Mouse (Mus musculus) kidney, adult 8-10 months (tissue): ENCODE results near the gene Tcp11.
A peak's percentile ranks its signal among the peaks of the same experiment; 100 is the strongest.

Source experiments
- DNase-seq, 2 experiments: peaks; one replicate each; pipeline ENCODE4 v3.0.0; 2022

The Tcp11 gene

DNA sequence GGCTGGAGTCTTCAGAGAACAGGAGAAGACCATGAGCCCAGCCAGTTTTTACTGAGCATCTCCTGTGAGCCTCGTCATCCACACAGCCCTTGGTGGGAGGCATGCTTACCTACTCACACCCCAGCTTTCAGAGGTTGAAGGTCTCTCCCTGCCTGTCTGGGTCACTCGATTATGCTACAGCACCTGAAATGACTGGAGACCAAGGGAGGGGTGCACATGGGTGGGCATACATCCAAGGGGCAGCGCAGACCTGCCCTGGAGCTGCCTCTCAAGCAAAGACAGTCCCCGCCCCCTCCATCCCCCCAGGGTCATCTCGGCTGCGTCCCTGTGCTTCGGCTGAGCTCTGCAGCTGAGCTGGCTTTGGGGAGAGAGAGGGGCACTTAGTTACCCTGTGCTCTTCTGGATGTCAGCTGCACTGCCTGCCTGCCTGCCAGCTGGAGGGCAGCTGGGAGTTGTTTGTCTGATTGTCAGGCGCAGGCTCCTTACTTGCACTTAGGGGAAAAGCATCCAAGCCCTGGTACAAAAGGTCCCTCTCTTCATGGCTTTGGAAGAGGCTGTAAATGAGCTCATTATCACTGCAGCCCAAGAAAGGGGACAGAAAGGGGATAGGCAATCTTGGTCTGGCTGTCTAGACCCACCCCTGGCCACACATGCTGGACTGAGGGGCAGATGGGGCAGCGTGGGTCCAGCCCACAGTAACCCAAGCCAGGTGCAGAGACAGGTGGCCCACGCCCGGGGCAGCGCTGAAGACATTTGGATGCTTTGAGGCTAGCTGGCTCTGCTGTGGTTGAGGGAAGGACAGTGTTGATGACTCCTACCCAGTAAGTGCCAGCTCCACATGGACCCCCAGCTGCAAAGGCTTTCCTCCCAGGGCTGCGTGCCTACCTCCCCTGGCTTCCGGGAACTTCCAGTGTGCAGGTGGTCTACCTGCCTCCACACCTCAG lies 43.4 kb downstream of the Tcp11 start:
- no peak for DNase-seq

DNA sequence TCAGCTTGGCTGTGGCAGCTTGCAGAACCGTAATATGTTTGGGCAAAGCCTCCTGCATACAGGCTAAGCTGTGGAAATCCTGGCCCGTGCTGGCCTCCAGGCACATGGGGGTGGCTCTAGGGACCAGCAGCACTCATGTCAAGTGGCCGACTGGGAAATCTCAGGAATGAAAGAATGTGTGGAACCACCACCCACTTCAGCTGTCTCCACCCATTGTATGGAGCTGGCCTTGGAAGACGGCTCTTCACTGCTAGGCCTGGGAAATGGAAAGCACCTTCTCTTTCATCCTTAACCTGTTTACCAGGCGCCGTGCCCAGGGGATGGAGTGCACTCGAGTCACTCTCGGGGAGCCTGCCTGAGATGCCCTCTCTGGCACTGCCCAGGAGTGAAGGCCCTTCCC lies 45.5 kb downstream of the Tcp11 start:
- DNase-seq: no peak

DNA sequence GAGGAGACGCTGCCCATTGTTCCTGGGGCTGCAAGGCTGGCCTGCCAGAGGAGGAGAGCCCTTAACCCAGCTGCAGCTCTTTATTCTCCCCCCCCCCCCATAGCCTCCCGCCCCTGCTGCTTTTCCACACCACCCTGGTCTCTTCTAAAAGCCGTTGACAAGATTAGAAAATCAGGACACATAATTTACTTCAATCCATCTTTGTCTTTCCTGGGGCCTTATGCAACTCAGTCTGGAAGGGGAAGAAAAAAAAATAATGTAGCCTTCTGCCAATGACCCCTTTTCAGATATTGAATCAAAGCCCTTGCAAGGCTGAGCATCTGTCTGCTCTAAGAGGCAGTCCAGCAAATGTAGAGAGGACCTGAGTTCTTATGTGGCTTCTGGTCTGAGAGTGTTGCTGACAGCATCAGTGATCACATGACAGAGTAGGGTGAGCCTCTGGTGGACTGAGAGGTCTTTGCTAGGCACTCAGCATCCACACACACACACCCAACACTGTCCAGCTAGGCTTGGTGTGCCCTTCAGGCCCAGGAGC lies 47.3 kb downstream of the Tcp11 start:
- no peak for DNase-seq

GRCm38 (mm10) chr17:28032219-28032618 lies 48.2 kb downstream of the Tcp11 start:
- DNase-seq: no peak

DNA sequence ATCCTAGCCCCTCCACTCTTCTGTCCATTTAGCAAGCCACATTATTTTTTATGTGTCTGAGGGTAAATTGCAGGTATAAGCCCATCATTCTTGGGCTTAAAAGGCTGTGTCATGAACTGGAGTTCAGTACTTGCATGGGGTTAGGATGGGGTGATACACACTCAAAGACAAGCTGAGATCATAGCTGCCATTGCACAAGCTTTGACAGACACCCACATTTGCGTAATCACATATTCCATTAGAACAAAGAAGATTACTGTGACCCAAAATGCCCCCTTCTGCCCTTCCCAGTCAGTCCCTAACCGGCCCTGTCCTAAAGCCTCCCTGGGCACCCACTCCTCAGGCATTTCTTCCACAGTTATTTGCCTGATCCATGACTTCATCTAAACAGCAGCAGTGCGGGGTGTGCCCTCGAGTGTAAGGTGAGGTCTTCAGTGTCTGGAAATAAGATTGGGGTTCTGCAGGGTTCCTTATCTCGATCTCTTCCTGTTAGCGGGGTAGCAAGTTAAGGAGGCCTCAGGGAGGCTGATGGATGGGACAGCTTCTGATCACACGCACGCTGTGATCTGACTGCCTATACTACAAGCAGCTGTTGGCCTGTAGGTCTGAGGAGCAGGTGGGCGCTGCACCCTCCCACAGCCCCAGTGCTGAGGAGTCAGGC lies 49.0 kb downstream of the Tcp11 start:
- DNase-seq: no peak

DNA sequence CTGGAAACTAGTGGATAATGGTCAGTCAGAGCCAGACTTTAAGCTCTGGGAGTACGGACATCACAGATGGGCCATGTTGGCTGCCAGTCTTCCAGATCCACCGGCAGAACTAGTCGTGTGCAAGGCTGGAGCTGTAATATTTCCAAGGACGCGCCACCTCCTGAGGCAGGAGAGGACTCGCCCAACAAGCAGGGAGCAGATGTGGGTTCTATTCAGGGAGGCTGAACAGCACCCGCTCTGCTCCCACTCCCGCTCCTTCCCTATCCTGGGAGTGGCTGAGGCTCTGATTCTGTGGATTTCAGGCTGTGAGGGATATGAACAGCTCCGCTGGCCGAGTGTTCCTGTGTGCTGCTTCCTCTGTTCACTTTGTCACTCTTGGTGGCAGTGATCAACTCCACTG lies 50.0 kb downstream of the Tcp11 start:
- no peak for DNase-seq

DNA sequence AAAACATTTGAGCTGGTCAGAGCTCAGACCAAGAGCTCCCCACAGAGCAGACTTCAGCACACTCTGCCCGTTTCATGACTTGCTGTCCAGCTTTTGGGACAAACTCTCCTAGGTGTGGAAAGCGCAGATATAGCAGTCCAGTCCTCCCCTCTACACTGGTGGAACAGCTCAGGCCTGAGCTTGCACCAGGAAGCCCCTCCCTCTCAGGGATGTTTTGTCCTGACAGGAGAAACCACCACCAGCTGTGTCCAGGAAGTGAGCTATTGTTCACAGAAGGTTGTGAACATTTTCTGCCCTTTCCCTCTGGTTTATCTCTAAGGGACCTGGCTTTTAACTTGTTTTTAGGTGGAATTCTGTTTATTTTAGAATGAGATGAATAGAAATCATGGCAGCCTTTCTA lies 51.1 kb downstream of the Tcp11 start:
- no peak for DNase-seq

DNA sequence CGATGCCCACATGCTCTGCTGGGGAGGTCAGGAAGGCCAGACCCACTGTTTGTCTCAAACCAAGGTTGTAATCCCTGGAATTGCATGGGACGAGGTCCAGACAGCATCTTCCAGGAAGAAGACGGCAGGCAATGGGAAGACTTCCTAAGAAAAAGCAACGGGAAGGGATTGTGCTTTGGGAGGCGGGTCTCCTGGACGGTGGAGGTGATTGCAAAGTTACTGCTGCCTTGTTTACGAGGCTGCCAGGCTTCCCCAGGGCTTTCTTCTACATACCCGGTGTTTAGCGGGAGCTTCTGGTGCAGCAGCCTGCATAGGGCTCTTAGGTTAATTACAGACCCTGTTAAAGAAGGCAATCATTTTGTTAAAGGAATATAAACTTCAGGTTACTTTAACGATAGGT lies 52.2 kb downstream of the Tcp11 start:
- no peak for DNase-seq

- no peak for DNase-seq
These were observed 53.2 kb downstream of the Tcp11 start for GRCm38 (mm10) chr17:28027197-28027596.

DNA sequence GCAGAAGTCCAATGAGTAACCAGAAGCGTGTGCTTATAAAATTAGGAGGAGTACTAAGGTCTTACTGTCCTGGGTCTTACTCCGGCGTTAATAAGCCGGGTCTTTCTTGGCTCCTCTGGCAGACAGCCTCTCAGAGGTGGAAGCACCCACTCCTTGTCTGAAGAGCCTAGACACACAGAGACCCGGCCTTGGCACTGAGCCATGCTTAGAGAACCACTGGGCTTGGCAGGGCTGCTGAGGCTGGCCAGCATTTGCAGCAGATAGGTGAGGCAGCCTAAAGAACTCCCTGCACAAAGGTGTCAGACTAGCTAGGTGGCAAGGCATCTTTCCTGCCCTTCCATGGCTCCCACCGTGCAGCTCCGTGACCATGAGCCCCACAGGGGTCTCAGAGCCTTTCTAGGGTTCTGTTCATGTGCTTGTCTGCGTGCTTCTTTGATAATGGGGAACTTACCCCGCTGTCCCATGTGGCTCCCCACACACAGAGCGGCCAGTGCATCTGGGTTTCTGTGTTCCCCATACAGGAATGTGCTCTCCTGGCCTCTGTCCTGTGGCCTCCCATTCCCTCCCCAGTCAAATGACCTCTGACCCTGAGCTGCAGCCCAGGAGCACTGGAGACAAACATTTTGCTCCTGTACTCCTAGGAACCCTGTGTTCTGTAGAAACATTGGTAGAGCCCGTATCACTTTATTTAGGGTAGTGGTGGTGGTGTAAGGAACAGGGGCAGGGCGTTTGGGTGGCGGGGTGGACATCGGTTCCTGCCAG lies 54.1 kb downstream of the Tcp11 start:
- DNase-seq: peak; percentile 75 to 79

DNA sequence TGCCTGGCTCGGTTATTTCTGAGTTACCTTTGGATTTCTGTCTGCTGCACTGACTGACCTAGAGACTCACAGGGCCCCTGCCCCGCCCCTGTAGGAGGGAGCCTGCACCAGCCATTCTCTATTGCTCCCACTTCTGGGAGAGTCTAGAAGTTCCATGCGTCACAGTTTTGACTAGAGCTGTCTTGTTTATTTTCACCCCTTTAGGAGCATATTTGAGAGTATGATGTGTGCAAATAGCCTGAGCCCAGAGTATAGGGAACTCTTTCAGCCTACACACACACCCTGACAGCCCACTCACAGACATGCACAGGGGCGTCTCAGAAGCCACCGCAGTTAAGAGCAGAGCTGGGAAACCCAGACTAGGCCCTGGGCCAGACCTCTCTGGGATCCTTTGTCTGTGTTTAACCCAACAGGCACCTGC lies 54.9 kb downstream of the Tcp11 start:
- peak; percentile 72 to 74 for DNase-seq

GRCm38 (mm10) chr17:28022854-28023655 lies 57.4 kb downstream of the Tcp11 start:
- peak; percentile 80 to 90 for DNase-seq

- peak in 1 of 2 experiments; percentile 57 for DNase-seq
These were observed 58.5 kb downstream of the Tcp11 start for GRCm38 (mm10) chr17:28021911-28022310.

- DNase-seq: no peak
These were observed 60.4 kb downstream of the Tcp11 start for GRCm38 (mm10) chr17:28019785-28020696.

DNA sequence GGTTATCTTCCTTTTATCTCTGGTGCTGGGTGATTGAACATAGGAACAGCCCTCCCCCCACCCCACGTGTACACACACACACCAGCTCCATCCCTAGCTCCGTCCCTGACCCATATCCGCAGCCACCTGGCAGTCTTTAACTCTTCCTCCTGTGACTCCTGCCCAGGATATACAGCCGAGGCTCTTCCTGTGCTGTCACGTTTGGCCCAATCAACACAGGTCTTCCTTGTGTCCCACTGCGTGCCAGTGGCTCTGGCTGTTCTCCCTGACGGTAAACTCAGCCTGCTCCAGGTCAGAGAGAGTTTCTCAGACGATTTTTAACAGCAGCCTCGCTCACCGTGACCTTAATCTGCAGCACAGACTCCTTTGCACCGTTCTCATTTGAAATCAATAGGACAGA lies 61.7 kb downstream of the Tcp11 start:
- DNase-seq: no peak

GRCm38 (mm10) chr17:28018344-28018743 lies 62.1 kb downstream of the Tcp11 start:
- no peak for DNase-seq
